Mouse (Mus musculus): ENCODE results near the gene 2510002D24Rik. TPM values are rescaled to one million over a fixed set of nuclear protein-coding genes. Genes with fewer than 3 reads are reported as not detected.

Gene 2510002D24Rik
- polyA plus RNA-seq, 1 experiment from 2014 or later = 51.5 TPM

DNA sequence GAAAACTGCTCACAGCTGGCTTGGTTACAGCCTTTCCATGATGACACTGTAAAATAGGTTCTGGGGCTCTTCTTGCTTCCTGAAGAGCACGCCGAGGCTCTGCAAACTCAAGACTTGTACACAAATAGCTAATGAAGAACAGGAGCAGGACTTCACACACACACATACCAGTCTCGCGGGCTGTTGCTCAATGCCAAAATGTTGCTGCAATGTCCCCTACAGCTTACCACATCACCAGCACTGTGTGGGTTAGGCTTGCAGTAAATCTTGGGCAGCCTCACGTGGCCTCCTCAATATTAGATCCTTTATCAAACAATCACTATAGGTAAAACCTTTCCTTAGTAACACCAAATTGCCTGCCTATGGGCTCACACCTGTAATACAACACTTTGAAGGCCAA is 27.4 kb upstream of the 2510002D24Rik start:
- Histone ChIP-seq H3K4me2 (no peak overlapping the region), H3K4me1 (replicated peaks; ENCODE audit: control insufficient read depth, insufficient read depth, low read length) (peaks cover 8% of the 10 kb centered on the region; the same call in 1 of the 2 replicates), H3K4me3 (ENCODE audit: low read depth, low read length) (no peak overlapping the region), H3K9ac (ENCODE audit: low read depth, low read length) (no peak overlapping the region), H3K27ac (ENCODE audit: low read depth, low read length) (no peak overlapping the region), H3K27me3 (replicated peaks; ENCODE audit: control insufficient read depth, insufficient read depth, low read length) (no peaks in the 10 kb centered on the region), H3K36me3 (ENCODE audit: control insufficient read depth, insufficient read depth, low read length) (peaks cover 37% of the 10 kb centered on the region), H3K9me3 (ENCODE audit: control insufficient read depth, low read length) (no peaks in the 10 kb centered on the region)
- DNase-seq (ENCODE audit: low spot score) (no peak), ATAC-seq (replicated peaks; ENCODE audit: low FRiP score) (no peak)
- WGBS = 86% methylated on average over 5 of the region's 5 CpGs

- ATAC-seq (replicated peaks; ENCODE audit: low FRiP score) (peak; percentile 65), DNase-seq (ENCODE audit: low spot score) (no peak)
- peak overlapping the region; percentile 71; the same call in 1 of the 2 replicates for H3K27ac ChIP-seq (ENCODE audit: low read depth, low read length)
- WGBS = 3% methylated on average over 5 of the region's 5 CpGs
- peaks cover 29% of the 10 kb centered on the region for H3K36me3 ChIP-seq (ENCODE audit: control insufficient read depth, insufficient read depth, low read length)
- peak overlapping the region; percentile 68 for H3K4me3 ChIP-seq (ENCODE audit: low read depth, low read length)
- H3K9me3 ChIP-seq (ENCODE audit: control insufficient read depth, low read length) = no peaks in the 10 kb centered on the region
- no peaks in the 10 kb centered on the region for H3K27me3 ChIP-seq (replicated peaks; ENCODE audit: control insufficient read depth, insufficient read depth, low read length)
- peak overlapping the region; percentile 91 for H3K4me2 ChIP-seq
- H3K4me1 ChIP-seq (replicated peaks; ENCODE audit: control insufficient read depth, insufficient read depth, low read length) = peaks cover 8% of the 10 kb centered on the region; the same call in 1 of the 2 replicates
- peak overlapping the region; percentile 88 for H3K9ac ChIP-seq (ENCODE audit: low read depth, low read length)
These were observed 25.3 kb upstream of the 2510002D24Rik start for GRCm38 (mm10) chr16:18811032-18811431.

DNA sequence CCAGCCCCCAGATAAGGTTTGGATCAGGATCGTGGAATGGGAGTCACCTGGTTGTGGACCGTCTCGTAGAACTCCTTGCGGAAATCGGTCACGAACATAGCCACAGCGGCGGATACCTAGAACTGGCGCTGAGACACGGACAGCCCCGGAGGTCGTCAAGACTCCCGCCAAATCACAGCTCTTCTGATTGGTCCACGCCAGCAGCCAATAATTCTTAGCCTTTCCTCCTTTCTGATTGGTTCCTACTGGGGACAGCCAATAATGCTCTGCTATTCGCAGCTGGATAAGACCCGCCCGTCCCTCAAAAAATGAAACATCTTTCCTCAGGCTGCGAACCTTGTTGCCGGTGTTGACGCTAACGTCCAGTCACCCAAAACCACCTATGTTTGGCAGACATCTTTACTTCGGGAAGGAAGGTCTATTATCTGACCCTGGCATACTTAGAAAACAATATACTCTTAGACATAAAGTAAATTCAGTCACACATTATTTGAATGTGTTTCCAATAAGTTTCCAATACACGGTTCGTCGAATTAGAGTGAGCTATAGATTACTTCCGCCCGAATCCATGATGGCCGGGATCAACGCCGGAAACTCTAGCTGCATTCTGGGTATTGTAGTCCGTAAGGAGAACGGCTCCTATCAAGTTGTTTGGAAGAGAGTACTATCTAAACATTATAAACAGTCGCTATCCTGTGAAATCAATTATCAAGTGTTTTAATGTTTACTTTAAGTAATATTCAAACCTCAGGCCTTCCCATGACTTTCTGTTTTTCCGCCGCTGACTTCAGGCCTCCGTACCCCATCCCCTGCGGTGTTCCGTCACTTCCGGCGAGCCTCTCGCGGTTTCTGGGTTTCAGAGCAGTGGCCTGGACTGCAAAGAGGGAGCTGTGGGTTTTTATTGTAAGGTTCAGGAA is 24.7 kb upstream of the 2510002D24Rik start, which contains the start of the genes Ufd1 and Cdc45:
Ufd1 (plus strand) TSS at position 312 of the 917 bp plus-strand sequence.
Cdc45 (minus strand) TSS at position 520 of the 917 bp plus-strand sequence.
- peaks cover 26% of the 10 kb centered on the region for H3K36me3 ChIP-seq (ENCODE audit: control insufficient read depth, insufficient read depth, low read length)

DNA sequence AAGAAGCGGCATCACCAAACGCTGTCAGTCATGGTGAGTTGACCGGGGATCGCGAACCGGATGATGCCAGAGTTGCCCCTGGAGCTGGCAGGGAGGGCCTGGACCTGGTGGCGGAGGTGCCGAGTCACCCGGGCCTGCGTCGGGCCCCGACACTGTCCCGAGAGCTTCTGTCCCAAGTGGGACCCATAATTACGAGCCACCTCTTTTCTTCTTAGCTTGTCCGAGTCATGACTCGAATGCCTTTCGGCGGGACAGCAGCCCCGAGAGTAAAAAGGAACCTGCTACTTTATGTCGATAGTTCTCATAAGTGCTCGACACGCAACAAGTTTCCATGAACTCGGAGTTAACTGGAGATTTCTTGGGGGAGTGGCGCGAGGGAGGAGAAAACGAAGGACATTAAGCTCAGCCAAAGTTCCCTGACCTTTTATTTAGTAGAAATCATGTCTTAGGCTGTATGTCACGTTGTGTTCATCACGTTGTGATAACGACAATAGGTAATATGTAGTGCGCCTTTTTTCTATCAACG is 23.9 kb upstream of the 2510002D24Rik start:
- DNase-seq (ENCODE audit: low spot score) = no peak
- Histone ChIP-seq H3K4me1 (replicated peaks; ENCODE audit: control insufficient read depth, insufficient read depth, low read length) (peaks cover 8% of the 10 kb centered on the region; the same call in 1 of the 2 replicates), H3K36me3 (ENCODE audit: control insufficient read depth, insufficient read depth, low read length) (peaks cover 29% of the 10 kb centered on the region), H3K9me3 (ENCODE audit: control insufficient read depth, low read length) (no peaks in the 10 kb centered on the region), H3K4me3 (ENCODE audit: low read depth, low read length) (peak overlapping the region; percentile 68), H3K27ac (ENCODE audit: low read depth, low read length) (peak overlapping the region; percentile 15), H3K9ac (ENCODE audit: low read depth, low read length) (peak overlapping the region; percentile 88), H3K27me3 (replicated peaks; ENCODE audit: control insufficient read depth, insufficient read depth, low read length) (no peaks in the 10 kb centered on the region), H3K4me2 (peak overlapping the region; percentile 91)
- peak; percentile 35 for ATAC-seq (replicated peaks; ENCODE audit: low FRiP score)
- WGBS = 1% methylated on average over 31 of the region's 31 CpGs

More for the DNA sequence above, 24.7 kb upstream of the 2510002D24Rik start, which contains the start of the genes Ufd1 and Cdc45:
- H3K27me3 ChIP-seq (replicated peaks; ENCODE audit: control insufficient read depth, insufficient read depth, low read length) = no peaks in the 10 kb centered on the region
- H3K9ac ChIP-seq (ENCODE audit: low read depth, low read length) = peak within 1 kb of the TSS; percentile 88
- H3K27ac ChIP-seq (ENCODE audit: low read depth, low read length) = peak within 1 kb of the TSS; percentile 71
- H3K4me3 ChIP-seq (ENCODE audit: low read depth, low read length) = peak within 1 kb of the TSS; percentile 68
- H3K4me2 ChIP-seq = peak within 1 kb of the TSS; percentile 91
- ATAC-seq (replicated peaks; ENCODE audit: low FRiP score) = peak; percentile 94
- H3K9me3 ChIP-seq (ENCODE audit: control insufficient read depth, low read length) = no peaks in the 10 kb centered on the region
- under 1% methylated on average over 42 of the region's 42 CpGs for WGBS
- peaks cover 8% of the 10 kb centered on the region; the same call in 1 of the 2 replicates for H3K4me1 ChIP-seq (replicated peaks; ENCODE audit: control insufficient read depth, insufficient read depth, low read length)
- peak; percentile 85 for DNase-seq (ENCODE audit: low spot score)

DNA sequence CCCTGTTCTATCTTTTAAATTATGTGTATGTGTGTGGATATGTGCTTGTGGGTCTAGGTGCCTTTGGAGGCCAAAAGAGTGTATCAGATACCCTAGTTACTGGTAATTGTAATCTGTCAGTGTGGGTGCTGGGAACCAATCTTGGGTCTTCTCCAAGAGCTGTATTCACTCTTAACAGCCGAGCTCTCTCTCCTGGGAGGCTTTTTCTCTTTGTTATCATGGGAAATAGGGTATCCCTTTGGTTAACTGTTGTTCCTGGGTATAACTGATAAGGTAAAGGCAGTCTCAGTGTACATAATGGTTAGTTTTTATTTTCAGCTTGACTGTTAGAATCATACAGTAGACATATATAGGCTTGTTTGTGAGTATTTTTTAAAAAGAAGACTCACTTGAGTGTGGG is 14.0 kb upstream of the 2510002D24Rik start:
- peaks cover 75% of the 10 kb centered on the region for H3K36me3 ChIP-seq (ENCODE audit: control insufficient read depth, insufficient read depth, low read length)
- WGBS = 52% methylated on average over 1 of the region's 1 CpGs
- no peak overlapping the region for H3K9ac ChIP-seq (ENCODE audit: low read depth, low read length)
- no peak overlapping the region for H3K4me2 ChIP-seq
- H3K9me3 ChIP-seq (ENCODE audit: control insufficient read depth, low read length) = no peaks in the 10 kb centered on the region
- no peak; the same call in 1 of the 2 replicates for ATAC-seq (replicated peaks; ENCODE audit: low FRiP score)
- no peak overlapping the region for H3K4me3 ChIP-seq (ENCODE audit: low read depth, low read length)
- no peak overlapping the region for H3K27ac ChIP-seq (ENCODE audit: low read depth, low read length)
- no peak for DNase-seq (ENCODE audit: low spot score)
- no peaks in the 10 kb centered on the region; the same call in 1 of the 2 replicates for H3K4me1 ChIP-seq (replicated peaks; ENCODE audit: control insufficient read depth, insufficient read depth, low read length)
- H3K27me3 ChIP-seq (replicated peaks; ENCODE audit: control insufficient read depth, insufficient read depth, low read length) = no peaks in the 10 kb centered on the region

DNA sequence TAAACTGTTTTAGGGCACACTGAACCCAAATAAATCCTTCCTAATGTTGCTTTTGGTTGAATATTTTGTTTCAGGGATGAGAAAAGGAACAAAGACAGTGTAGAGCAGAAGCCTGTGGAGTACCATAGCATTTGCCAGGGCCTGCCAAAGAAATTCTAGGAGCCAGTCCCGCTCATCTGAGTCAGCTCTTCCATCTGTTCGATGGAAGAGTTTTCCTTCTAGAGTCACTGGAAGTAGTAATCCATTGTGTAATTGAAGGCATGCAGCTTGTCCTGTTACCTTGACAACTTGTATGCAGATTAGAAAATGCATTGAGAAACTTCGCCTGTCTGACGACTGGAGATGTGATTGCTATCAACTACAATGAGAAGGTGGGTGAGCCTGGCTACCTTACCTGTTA is 13.5 kb upstream of the 2510002D24Rik start:
- no peak overlapping the region for H3K4me3 ChIP-seq (ENCODE audit: low read depth, low read length)
- no peak for DNase-seq (ENCODE audit: low spot score)
- 84% methylated on average over 4 of the region's 4 CpGs for WGBS
- H3K9me3 ChIP-seq (ENCODE audit: control insufficient read depth, low read length) = no peaks in the 10 kb centered on the region
- no peaks in the 10 kb centered on the region; the same call in 1 of the 2 replicates for H3K4me1 ChIP-seq (replicated peaks; ENCODE audit: control insufficient read depth, insufficient read depth, low read length)
- H3K4me2 ChIP-seq = no peak overlapping the region
- H3K36me3 ChIP-seq (ENCODE audit: control insufficient read depth, insufficient read depth, low read length) = peaks cover 75% of the 10 kb centered on the region
- ATAC-seq (replicated peaks; ENCODE audit: low FRiP score) = no peak
- H3K27me3 ChIP-seq (replicated peaks; ENCODE audit: control insufficient read depth, insufficient read depth, low read length) = no peaks in the 10 kb centered on the region
- H3K9ac ChIP-seq (ENCODE audit: low read depth, low read length) = no peak overlapping the region
- H3K27ac ChIP-seq (ENCODE audit: low read depth, low read length) = no peak overlapping the region

DNA sequence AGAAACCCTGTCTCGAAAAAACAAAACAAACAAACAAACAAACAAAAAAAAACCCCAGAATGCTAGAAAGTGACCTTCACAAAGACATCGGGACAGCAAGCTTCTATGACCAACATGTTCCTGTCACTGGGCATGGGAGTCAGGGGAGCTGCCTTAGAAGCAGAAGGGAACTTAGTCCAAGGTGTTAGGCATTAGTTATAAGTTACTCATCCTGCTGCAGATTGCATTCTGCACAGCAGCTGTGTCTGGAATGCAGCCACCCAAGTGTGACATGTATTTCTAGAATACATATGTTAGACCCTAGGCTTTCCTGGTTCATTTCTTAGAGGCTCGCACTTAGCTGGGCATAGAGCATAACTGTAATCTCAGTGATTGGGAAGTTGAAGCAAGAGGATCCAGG is 7.7 kb upstream of the 2510002D24Rik start:
- H3K9me3 ChIP-seq (ENCODE audit: control insufficient read depth, low read length) = no peaks in the 10 kb centered on the region
- no peaks in the 10 kb centered on the region for H3K27me3 ChIP-seq (replicated peaks; ENCODE audit: control insufficient read depth, insufficient read depth, low read length)
- no peak overlapping the region for H3K4me2 ChIP-seq
- no peak overlapping the region for H3K9ac ChIP-seq (ENCODE audit: low read depth, low read length)
- no peaks in the 10 kb centered on the region for H3K4me1 ChIP-seq (replicated peaks; ENCODE audit: control insufficient read depth, insufficient read depth, low read length)
- no peak overlapping the region for H3K4me3 ChIP-seq (ENCODE audit: low read depth, low read length)
- H3K27ac ChIP-seq (ENCODE audit: low read depth, low read length) = no peak overlapping the region
- DNase-seq (ENCODE audit: low spot score) = no peak
- H3K36me3 ChIP-seq (ENCODE audit: control insufficient read depth, insufficient read depth, low read length) = peaks cover 47% of the 10 kb centered on the region
- ATAC-seq (replicated peaks; ENCODE audit: low FRiP score) = no peak
- 90% methylated on average over 3 of the region's 3 CpGs for WGBS

DNA sequence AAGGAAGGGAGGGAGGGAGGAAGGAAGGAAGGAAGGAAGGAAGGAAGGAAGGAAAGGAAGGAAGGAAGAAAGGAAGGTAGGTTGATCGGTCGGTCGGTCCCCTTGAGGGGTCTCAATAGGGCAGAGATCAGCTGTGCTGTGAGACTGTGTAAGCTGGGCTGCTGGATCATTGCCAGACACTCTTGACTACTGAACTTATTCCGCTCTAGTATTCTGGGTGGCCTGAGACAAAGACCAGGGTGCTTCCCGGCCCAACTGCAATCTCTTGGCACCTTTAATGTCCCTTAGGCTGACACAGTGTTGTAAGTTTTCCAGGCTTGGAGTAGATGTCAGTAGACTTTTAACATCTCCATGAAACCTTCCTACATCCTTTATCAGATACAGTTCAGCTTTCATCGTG is 7.3 kb upstream of the 2510002D24Rik start:
- Histone ChIP-seq H3K4me1 (replicated peaks; ENCODE audit: control insufficient read depth, insufficient read depth, low read length) (no peaks in the 10 kb centered on the region), H3K27me3 (replicated peaks; ENCODE audit: control insufficient read depth, insufficient read depth, low read length) (no peaks in the 10 kb centered on the region), H3K4me3 (ENCODE audit: low read depth, low read length) (no peak overlapping the region), H3K36me3 (ENCODE audit: control insufficient read depth, insufficient read depth, low read length) (peaks cover 48% of the 10 kb centered on the region), H3K9me3 (ENCODE audit: control insufficient read depth, low read length) (no peaks in the 10 kb centered on the region), H3K27ac (ENCODE audit: low read depth, low read length) (no peak overlapping the region), H3K9ac (ENCODE audit: low read depth, low read length) (no peak overlapping the region), H3K4me2 (no peak overlapping the region)
- DNase-seq (ENCODE audit: low spot score) (no peak), ATAC-seq (replicated peaks; ENCODE audit: low FRiP score) (no peak)
- WGBS = 89% methylated on average over 6 of the region's 6 CpGs
